Mouse (Mus musculus) cerebellum, adult 9-10 months (tissue): ENCODE measurements around the gene Cacna1i.

Experiments
- DNase-seq: peaks from one replicate; pipeline ENCODE4 v3.0.0; 2022

Cacna1i gene

GRCm38 (mm10) chr15:80277625-80278024 is 9.4 kb upstream of the Cacna1i start:
- DNase-seq: no peak

DNA sequence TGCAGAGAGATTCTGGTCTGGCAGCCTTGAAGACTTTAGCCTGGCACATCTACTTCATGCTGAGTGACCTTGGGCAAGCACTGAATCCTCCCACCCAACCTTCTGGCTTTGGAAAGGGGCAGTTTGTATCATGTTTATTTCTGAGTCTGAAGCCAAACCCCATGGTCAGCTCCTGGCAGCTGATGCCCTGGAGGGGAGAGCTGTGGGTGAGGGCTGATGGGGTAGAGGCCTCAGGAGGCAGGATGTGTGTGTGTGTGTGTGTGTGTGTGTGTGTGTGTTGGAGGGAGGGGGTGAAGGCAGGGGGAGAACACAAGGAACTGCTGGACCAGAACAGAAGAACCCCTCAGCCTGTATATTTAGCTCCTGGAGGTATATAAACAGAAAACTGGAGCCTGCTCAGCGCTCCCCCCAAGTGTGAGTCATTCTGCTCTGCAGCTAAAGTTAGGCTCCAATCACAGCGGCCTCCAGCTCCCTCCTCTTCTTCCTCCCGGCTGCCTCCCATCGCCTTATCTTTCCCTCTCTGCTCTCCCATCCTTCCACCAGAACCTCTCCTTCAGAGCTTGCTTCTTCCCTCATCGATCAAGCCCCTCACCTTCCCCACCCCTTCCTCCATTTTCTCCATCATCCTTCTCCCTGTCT is 8.8 kb upstream of the Cacna1i start:
- peak; percentile 82 for DNase-seq

GRCm38 (mm10) chr15:80279053-80279452 is 8.0 kb upstream of the Cacna1i start:
- DNase-seq: no peak

DNA sequence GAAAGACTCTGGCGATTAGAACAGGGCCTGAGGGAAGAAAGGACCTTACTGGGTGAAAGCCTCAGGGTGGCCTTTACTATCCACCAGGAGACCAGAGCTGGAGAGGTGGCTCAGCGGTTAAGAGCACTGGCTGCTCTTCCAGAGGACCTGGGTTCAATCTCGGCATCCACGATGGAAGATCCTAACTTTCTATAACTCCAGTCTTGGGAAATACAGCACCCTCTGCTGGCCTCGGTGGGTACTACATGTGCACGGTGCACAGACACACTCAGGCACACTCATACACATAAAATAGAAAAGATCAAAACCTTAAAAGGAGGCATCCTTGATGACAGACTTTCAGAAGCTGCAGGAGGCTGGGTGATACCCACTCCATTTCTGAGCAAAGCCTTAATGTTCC is 6.4 kb upstream of the Cacna1i start:
- no peak for DNase-seq

DNA sequence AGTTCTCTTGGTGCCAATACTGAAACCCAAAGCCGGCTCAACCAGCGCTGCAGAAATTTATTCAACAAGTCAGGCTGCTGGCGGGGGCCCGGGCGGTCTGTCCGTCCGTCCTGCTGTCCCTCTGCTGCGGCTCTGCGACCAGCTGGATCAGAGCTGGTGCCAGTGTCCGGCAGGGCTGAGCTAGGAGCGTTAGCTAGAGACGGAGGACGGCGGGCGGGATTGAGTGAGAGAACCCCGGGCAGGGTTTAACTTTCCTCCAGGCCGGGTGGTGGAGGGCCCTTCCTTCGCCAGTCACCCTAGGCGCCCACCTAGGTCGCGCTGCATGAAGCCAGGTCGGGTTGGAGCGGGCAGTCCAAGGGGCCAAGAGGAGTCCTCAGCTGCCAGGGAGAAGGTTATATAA is 998 bp downstream of the Cacna1i start:
- DNase-seq: peak; percentile 73

DNA sequence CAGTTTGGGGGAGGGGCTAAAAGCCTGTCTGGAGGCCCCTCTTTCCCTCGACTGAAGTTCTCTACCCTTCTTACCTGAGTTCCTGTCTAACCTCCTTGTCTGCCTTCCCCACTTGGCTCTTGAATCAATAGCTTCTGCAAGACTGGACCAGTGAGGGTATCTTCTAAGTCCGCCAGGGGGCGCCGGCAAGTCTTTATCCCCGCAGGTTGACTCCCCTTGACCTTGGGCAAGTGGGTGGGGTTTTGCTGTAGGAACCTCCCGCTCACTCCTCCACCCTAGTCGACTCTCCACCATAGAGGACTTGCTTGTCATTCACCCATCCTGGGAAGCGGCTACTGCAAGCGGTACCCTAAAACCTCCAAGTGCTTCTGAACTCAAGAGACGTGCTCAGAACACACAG is 2.4 kb downstream of the Cacna1i start:
- DNase-seq: peak; percentile 88

- DNase-seq: no peak
Observed at GRCm38 (mm10) chr15:80297146-80297545, 10.1 kb downstream of the Cacna1i start.

DNA sequence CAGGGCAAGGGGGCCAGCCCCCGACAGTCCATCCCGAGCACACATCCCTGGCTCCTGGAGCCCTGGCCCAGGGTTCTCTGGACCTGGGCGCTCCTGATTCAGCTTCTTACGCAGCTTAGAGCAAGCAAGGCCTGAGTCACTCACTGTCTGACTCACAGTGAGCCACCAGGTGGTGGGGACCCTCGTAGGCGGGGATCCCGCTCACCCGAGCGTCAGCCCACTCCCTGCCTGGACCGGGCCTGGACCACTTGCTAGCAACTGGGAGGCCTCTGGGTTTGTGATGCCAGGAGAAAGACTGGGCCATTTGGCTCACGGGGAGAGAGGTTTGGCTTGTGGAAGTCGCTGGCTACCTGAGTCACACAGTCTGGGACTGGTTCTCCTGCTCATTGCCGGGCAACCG is 16.7 kb downstream of the Cacna1i start:
- DNase-seq: no peak

GRCm38 (mm10) chr15:80304188-80304587 is 17.1 kb downstream of the Cacna1i start:
- DNase-seq: no peak

GRCm38 (mm10) chr15:80306146-80306545 is 19.1 kb downstream of the Cacna1i start:
- DNase-seq: peak; percentile 73

- no peak for DNase-seq
Observed at GRCm38 (mm10) chr15:80314731-80315130, 27.7 kb downstream of the Cacna1i start.

DNA sequence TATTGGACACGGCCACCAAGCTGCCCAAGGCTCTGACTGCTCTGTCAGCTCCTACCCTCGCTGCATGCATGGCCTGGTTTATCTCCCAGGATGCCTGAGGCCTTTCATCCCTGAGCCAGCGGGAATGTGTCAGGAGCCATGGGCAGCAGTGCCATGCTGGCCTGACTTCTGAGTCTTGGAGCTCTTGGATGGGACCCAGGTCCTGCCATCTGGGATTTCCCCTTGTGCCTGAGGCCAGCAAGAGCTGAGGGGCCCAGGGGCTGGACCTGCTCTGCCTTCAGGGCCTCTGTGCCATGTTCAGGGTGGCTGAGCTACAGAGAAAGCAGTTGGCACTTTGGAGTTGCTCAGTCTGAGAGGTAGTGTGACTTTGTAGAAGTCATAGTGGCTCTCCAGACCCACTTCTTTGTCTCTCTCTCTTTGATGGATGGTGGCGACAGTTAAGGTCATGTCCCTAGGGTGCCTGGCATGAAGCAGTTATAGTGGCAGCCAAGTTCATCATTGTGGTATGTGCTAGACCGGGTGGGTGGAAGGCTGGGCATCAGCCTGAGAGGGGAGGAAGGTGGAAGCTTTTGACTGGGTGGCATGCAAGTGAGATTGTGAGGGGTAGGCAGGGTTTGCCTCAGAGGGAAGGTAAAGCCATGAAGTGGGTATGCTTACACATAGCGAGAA is 30.1 kb downstream of the Cacna1i start:
- peak; percentile 88 for DNase-seq

- no peak for DNase-seq
Observed at GRCm38 (mm10) chr15:80317841-80318530, 30.9 kb downstream of the Cacna1i start.

GRCm38 (mm10) chr15:80318543-80319255 is 31.7 kb downstream of the Cacna1i start:
- DNase-seq: no peak

GRCm38 (mm10) chr15:80319315-80319714 is 32.3 kb downstream of the Cacna1i start:
- no peak for DNase-seq

DNA sequence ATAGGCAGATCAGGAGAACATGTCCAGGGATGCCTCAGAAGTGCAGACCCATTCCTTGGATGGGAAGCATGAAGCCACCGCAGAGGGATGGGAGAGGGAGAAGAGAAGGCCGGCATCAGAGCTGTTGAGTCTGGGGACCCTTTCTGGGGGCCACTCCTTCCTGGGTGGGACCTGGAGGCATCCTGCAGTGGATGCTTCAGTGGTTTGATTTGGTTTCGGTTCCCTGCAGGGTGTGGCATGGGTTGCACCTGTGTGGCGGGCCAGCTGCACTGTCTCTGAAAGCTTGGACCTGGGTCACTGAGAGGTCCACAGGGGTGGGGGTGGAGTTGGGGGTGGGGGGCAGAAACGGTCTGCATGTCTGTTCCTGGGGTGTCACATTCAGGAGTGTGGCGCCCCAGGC is 32.9 kb downstream of the Cacna1i start:
- DNase-seq: no peak

- no peak for DNase-seq
Observed at GRCm38 (mm10) chr15:80325207-80325606, 38.2 kb downstream of the Cacna1i start.

- DNase-seq: no peak
Observed at GRCm38 (mm10) chr15:80325756-80326155, 38.7 kb downstream of the Cacna1i start.

DNA sequence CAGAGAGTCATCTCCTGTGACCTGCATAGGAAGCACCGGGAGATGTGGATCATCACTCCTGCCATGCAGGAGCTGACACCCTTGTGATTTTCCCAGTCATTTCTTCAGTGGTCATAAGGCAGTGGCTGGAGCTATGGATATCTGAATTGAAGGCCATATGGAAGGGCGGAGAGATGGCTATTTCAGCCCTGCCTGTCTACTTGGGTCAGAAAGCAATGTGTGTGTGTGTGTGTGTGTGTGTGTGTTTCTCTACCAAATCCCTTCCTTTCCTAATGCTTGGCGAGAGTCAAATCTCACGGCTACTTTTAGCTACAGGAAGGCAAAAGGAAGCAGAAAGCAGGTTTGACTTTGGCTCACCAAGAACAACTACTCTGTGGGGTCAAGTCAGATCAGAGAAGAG is 39.9 kb downstream of the Cacna1i start:
- DNase-seq: no peak

GRCm38 (mm10) chr15:80327743-80328540 is 40.9 kb downstream of the Cacna1i start:
- peak; percentile 99 for DNase-seq

DNA sequence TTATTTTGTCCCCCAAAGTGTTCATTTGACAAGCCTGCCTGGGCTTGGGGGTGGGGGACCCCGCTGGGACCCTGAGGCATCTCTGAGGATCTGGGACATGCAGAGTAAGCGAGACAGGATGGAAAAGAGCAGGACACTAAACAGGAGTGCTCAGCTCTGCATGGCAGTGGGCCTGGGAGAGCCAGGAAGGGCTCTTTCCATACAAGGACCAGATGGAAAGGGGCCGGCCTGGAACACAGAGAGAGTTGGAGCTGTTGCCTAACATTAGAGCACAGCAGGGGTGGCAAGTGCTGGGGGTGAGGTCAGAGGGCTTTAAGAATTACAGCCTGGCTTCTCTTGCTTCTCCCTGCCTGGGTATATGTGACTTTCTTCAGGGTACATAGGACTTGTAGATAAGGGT is 43.2 kb downstream of the Cacna1i start:
- DNase-seq: peak; percentile 84

DNA sequence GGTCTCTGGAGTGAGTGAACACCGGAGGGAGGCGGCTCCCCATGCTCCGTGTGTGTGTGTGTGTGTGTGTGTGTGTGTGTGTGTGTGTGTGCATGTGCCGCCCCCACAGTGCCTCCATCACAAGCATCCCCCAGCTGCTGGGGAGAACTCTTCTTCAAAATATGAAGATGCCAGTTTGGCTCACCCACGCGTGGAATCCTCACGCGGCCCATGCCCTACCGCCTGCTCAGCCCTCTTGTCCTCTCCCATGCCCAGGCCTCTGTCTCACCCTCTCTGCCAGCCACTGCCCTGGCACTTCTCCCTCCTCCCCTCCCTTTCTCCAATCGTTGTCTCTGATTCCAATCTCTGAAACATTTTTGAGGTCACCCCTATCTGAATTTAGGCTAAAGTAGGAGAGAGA is 47.7 kb downstream of the Cacna1i start:
- no peak for DNase-seq

DNA sequence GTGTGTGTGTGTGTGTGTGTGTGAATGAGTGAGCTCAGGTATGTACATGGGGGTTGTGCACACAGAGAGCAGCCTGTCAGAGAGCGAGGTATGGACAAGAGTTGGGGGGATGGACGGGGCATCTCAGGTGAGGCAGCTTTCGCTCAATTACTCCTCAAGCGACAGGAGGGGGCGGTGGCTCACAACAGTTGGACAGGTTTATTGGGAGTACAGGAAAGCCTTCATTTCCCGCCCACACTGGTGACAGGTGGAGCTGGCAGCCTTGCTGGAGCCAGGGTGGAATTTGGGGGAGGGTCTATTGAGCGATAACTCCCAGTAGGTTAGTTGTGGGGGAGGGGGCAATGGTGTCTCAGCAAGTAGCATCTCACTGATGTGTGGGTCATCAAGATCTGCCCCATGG is 48.2 kb downstream of the Cacna1i start:
- DNase-seq: no peak
